Mouse (Mus musculus) kidney, adult 2 months (tissue): ENCODE data around the gene Olfr159. TPM values are rescaled to one million over a fixed set of nuclear protein-coding genes. Genes with fewer than 3 reads are reported as not detected.

Source experiments
- DNase-seq: peaks from one replicate; pipeline ENCODE4 v3.0.0; 2021
- H3K27ac ChIP-seq: fragments of 200-500 bp; 2 replicates; pipeline ENCODE4 v1.5.1; 2012; ENCODE audit warnings: low read depth, low read length, control low read depth, inconsistent platforms; ENCODE audit not compliant: insufficient read depth
- H3K27me3 ChIP-seq: fragments of 200-500 bp; replicated peaks from 2 replicates; pipeline ENCODE4 v1.6.1; 2012; ENCODE audit warnings: mild to moderate bottlenecking, moderate library complexity, low read length, inconsistent platforms; ENCODE audit not compliant: control insufficient read depth, insufficient read depth
- H3K36me3 ChIP-seq: fragments of 200-500 bp; 2 replicates; pipeline ENCODE4 v1.6.1; 2012; ENCODE audit warnings: mild to moderate bottlenecking, moderate library complexity, low read length, inconsistent platforms; ENCODE audit not compliant: control insufficient read depth, insufficient read depth
- H3K4me1 ChIP-seq: fragments of 200-500 bp; 2 replicates; pipeline ENCODE4 v1.6.1; 2011; ENCODE audit warnings: low read length; ENCODE audit not compliant: control insufficient read depth, insufficient read depth
- H3K4me3 ChIP-seq: fragments of 200-500 bp; 2 replicates; pipeline ENCODE4 v1.5.1; 2011; ENCODE audit warnings: mild to moderate bottlenecking, low read depth, low read length, control low read depth; ENCODE audit not compliant: insufficient read depth
- CTCF ChIP-seq: fragments of 200-500 bp; conservative IDR thresholded peaks from 2 replicates; pipeline ENCODE4 v1.5.1; 2011; ENCODE audit warnings: low read depth, mild to moderate bottlenecking, control low read depth, low read length, moderate library complexity, mixed read lengths; ENCODE audit not compliant: insufficient read depth, insufficient read length
- POLR2A ChIP-seq: fragments of 200-500 bp; IDR thresholded peaks from one replicate; pipeline ENCODE4 v1.6.1; 2011; ENCODE audit warnings: low read depth, low read length, control low read depth
- WGBS: fragments of 180-500 bp; shearing (Covaris S2); methylation state at CpG from one replicate; pipeline ENCODE4 v1.1.7; 2018; 5-methylcytosine and 5-hydroxymethylcytosine counted together
- polyA plus RNA-seq: library from polyadenylated mRNA; depleted of rRNA; stranded (reverse); fragments of >200 nt; gene quantifications from 2 replicates; pipeline ENCODE4 v1.2.3, GENCODE M21; 2012

The Olfr159 gene
- polyA plus RNA-seq, 1 experiment: not detected

DNA sequence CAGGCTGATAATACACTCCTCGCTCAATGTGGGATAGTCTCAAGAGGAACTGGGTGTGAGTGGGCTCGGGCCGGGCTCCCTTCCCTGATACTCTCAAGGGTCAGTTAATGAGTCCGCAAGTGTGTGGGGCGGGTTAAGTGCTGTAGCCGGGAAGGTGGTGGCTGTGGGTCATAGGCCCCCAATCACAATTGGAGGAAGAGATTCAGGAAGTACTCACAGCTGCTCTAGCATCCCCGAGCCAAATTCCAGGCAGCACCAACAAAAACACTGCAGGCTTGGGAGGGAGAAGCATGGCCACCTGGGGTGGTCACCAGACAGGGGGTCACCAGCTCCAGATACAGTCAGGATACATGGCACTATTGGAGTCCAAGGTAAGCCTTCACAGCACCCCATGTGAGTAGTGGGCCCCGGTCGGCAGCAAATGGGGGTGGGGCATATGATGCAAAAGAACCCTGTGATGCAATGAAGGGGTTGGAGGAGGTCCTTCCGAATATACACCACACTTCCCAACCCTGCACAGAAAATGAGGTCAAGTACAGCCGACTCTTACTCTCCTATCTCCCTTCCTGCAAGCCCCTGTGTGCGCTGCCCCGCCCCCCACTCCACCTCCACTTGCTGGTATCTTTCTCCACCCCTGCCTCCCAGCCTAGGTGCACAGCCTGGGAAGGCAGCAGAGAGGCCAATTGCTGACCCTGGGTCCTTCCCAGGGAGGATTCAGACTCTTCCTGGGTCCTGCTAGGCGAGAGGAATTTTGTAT lies 40.8 kb downstream of the Olfr159 start, which contains the start of gene Spaar:
Gene Spaar, plus strand, starts transcription at position 241 of the 757 bp plus-strand sequence.
- 47% methylated on average over 14 of the region's 14 CpGs for WGBS
- H3K27ac ChIP-seq: peak within 1 kb of the TSS; percentile 97

DNA sequence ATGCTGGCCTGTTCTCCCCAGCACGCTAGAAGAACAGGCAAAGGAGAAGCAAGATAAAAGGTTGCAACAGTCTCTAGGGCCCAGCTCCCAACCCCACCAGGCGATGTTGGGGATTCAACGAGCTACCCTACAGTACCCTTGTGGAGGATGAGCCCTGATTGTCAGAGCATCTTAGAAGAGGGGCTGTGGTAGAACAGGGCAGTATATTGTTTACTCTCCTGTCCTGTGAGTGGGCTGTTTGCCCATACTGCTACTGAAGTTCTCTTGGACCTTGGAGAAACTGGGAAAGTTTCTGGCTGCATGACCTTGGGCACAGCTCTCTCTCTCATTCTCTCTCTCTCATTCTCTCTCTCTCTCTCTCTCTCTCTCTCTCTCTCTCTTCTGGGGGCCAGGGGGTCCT lies 41.7 kb downstream of the Olfr159 start:
- Histone ChIP-seq H3K27ac (peak overlapping the region; percentile 97), H3K4me3 (no peak overlapping the region), H3K4me1 (peaks cover 3% of the 10 kb centered on the region), H3K36me3 (no peaks in the 10 kb centered on the region), H3K27me3 (no peaks in the 10 kb centered on the region)
- no peak for DNase-seq
- TF ChIP-seq POLR2A (no peak), CTCF (no peak)
- 61% methylated on average over 3 of the region's 3 CpGs for WGBS

More for the DNA sequence above, 40.8 kb downstream of the Olfr159 start, which contains the start of gene Spaar:
- Histone ChIP-seq H3K36me3 (no peaks in the 10 kb centered on the region), H3K4me3 (peak within 1 kb of the TSS; percentile 29), H3K4me1 (peaks cover 3% of the 10 kb centered on the region), H3K27me3 (no peaks in the 10 kb centered on the region)
- peak; percentile 84 for DNase-seq
- TF ChIP-seq POLR2A: no peak
- TF ChIP-seq CTCF: no peak

DNA sequence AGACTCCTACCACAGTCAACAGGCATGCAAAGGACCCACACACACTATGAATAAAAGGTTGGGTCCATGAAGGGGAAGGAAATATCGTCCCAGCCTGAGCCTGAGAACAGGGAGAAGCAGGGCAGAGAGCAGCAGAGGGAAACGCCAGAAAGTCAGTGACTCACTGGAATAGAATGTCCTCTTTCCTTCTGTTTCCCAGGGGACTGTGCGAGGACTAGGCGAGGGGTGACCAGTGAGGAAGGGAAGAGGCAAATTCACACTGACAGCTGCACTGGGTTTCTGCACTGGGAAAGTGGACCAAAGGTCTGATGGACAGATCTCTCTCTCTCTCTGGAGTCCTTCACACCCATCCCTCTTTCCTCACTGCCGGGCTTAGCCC lies 42.2 kb downstream of the Olfr159 start:
- DNase-seq: peak; percentile 87
- 21% methylated on average over 5 of the region's 5 CpGs for WGBS
- peak overlapping the region; percentile 97 for H3K27ac ChIP-seq
- H3K4me1 ChIP-seq: peaks cover 3% of the 10 kb centered on the region
- TF ChIP-seq CTCF: no peak
- TF ChIP-seq POLR2A: peak; percentile 36
- no peak overlapping the region for H3K4me3 ChIP-seq
- H3K36me3 ChIP-seq: no peaks in the 10 kb centered on the region
- H3K27me3 ChIP-seq: no peaks in the 10 kb centered on the region

DNA sequence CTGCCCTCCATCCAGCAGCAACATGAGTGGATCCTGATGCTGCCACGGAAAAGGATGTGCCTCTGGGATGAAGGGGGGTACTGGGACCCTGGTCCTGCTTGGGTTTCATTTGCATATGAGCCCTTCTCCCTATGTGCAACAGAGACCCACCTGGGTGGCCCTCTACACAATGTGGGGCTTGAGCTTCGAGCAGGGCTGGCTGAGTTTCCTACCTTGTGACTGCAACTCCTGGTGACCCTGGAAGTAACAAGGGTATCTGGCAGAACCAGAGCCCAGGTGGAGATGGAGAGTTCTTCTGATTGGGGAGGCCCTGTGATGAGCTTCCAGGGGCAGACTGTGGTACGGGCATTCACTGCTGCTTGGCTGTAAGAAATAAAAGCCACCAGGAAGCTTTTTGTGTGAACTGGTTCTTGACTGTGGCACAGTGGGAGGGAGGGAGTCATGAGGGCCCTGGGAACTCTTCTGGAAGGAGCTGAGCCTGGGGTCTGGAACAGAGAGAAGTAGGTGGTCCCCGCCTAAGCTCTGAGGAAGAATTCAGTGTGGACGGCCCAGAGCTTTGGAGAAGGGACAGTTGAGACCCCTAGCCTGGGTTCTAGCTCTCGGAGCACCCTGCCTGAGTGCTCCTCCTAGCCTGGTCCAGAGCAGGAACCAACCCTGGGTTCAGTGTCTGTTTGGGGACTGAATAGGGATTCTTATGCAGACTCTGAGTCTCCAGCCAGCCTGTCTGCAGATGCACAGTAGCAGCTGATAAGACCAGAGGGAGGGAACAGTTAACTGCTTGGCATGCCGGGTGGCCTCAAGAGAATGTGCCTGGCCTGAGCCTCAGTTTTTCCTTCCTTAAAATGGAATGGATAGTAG lies 42.9 kb downstream of the Olfr159 start:
- no peak for TF ChIP-seq POLR2A
- no peak for TF ChIP-seq CTCF
- Histone ChIP-seq H3K4me1 (peaks cover 3% of the 10 kb centered on the region), H3K27me3 (no peaks in the 10 kb centered on the region), H3K36me3 (no peaks in the 10 kb centered on the region), H3K4me3 (no peak overlapping the region), H3K27ac (peak overlapping the region; percentile 97)
- WGBS: 68% methylated on average over 7 of the region's 7 CpGs
- peak; percentile 1 for DNase-seq

DNA sequence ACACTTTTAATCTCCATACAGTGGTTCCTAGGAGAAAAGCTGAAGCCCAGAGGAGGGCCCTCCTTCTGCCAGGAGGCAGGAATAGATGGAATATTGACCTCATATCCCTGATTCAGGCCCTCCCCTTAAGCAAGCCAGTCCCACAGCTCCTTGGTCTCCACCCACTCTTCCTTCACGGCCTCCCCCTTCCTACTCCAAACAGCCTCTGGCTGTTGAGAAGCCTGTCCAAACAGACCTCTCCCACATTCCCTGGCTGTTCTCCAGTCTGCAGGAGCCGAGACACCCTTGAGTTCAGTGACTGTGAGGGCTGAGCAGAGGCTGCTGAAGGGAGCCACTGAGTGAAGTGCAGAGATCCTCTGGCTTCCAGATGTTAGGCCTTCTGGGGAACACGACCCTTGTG lies 43.8 kb downstream of the Olfr159 start, which contains the start of gene Hrct1:
Gene Hrct1, plus strand, starts transcription at position 194 of the 400 bp plus-strand sequence.
- Histone ChIP-seq H3K27ac (peak within 1 kb of the TSS; percentile 97), H3K4me1 (peaks cover 3% of the 10 kb centered on the region), H3K27me3 (no peaks in the 10 kb centered on the region), H3K4me3 (no peak within 1 kb of the TSS), H3K36me3 (no peaks in the 10 kb centered on the region)
- TF ChIP-seq CTCF: no peak
- TF ChIP-seq POLR2A: peak; percentile 60
- peak; percentile 93 for DNase-seq
- 22% methylated on average over 3 of the region's 3 CpGs for WGBS

DNA sequence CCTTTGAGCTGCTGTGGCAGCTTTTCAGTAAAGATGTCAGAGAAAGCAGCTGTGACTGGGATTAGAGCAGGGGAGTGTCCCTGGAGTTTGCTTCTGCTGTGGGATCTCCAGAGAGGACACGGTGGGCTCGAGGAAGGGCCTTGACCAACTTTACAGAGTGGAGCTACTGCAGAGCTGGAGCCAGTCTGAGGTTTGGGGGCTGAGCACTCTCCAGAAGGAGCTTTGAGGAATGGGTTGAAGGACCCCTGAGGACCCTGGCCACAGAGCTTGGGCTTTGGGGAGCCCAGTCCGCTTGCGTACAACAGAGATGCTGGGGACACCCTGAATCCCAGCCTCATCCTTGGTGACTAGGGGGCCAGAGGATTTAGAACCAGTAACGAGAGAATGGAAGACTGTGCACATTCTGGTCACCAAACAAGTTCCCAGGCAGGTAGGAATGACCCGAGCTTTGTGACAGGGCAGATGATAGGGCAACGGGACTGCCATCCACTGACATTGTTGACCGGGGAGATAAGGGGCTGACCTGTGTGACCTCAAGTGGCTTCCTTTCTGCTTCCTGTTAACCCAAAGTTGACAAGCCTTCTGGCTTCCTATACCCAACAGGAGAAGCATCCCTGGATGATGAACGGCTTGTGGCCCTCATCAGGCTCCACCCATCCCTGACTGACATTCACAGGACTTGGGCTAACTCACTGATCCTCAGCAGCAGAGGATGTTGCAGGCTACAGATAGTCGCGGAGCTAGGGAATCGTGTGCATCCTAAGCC lies 44.4 kb downstream of the Olfr159 start:
- DNase-seq: peak; percentile 62
- TF ChIP-seq CTCF: no peak
- no peak for TF ChIP-seq POLR2A
- H3K4me1 ChIP-seq: peaks cover 3% of the 10 kb centered on the region
- no peak overlapping the region for H3K4me3 ChIP-seq
- H3K27me3 ChIP-seq: no peaks in the 10 kb centered on the region
- peak overlapping the region; percentile 65 for H3K27ac ChIP-seq
- WGBS: 62% methylated on average over 12 of the region's 12 CpGs
- H3K36me3 ChIP-seq: no peaks in the 10 kb centered on the region
